Mouse (Mus musculus): Measurements from ENCODE around the gene Ptgr1. TPM values are rescaled to one million over a fixed set of nuclear protein-coding genes. Genes with fewer than 3 reads are reported as not detected.

Gene Ptgr1
- total RNA-seq, 1 experiment from 2014 or later: 18.1 TPM

GRCm38 (mm10) chr4:58926120-58926519 is 60.8 kb downstream of the Ptgr1 start:
- DNase-seq: no peak

GRCm38 (mm10) chr4:58925664-58926063 is 61.3 kb downstream of the Ptgr1 start:
- DNase-seq: no peak

DNA sequence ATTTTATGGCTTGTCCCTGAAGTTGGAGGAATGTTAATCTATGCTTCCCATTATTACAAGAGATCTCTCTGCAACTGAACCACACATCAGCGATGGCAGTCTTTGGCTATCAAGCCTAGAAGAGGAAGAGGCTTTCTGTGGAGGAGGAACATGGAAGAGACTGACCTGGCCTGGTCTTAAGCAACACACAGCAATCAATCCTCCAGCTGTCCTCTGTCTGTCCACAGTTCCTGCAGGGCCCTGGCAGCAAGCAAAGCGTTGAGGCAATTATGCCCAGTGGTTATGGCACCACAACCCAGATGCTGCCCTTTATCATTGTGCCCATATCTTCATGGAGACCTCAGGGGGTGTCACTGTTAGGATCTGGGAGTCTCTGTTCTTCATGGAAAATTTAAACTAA is 63.0 kb downstream of the Ptgr1 start:
- DNase-seq: no peak

Other genes starting within 250 kb of the Ptgr1 start
- 0.15 and 0.34 TPM in 2 replicates for gene Olfr267, start 199.4 kb downstream of the Ptgr1 start, total RNA-seq (2021)
- gene Ecpas, start 74.4 kb downstream of the Ptgr1 start, total RNA-seq (2021): 149 and 159 TPM in 2 replicates
- 2.3 and 2.5 TPM in 2 replicates for gene Zkscan16, start 43.5 kb downstream of the Ptgr1 start, total RNA-seq (2021)
- gene Dnajc25, start 7.9 kb upstream of the Ptgr1 start, total RNA-seq (2021): 18.7 and 19.3 TPM in 2 replicates
- gene Gm20503, start 16.1 kb upstream of the Ptgr1 start, total RNA-seq (2021): 6.0 and 13.3 TPM in 2 replicates
- 25.7 and 30.0 TPM in 2 replicates for gene Gng10, start 48.0 kb upstream of the Ptgr1 start, total RNA-seq (2021)
- not detected in 2 replicates for gene AI481877, start 151.9 kb upstream of the Ptgr1 start, total RNA-seq (2021)
- gene Ugcg, start 202.1 kb upstream of the Ptgr1 start, total RNA-seq (2021): 36.9 and 46.0 TPM in 2 replicates